Mouse (Mus musculus): ENCODE results near the gene Popdc2.

Gene Popdc2

GRCm38 (mm10) chr16:38354185-38354913, 7.7 kb upstream of the Popdc2 start:
- no peak for DNase-seq (ENCODE audit: low spot score)

DNA sequence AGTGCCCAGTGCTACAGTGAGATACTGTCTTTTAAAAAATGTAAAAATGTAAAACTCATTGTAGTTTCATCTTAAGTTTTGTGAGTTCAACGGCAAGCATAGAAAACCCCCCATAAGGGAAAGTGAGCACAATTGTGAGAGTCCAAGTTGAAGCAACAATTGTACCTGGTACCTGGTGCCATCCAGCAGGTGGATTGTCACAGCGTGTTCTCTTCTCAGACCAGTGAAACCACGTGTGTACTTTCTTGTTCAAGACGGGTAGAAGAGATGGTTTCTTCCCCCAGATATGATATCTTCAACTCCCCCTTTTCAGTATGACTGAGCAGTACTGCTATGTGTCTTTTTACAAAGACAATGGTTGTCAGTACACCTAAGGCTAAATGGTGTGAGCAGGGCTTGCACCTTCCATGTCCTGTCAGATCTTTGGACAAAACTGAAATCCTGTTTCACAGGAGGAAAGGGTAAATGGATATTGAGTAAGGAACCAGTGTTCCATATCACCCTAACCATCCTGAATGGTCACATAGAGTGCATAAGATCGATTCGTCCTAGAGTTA, 3.7 kb upstream of the Popdc2 start:
- no peak for DNase-seq (ENCODE audit: low spot score)

DNA sequence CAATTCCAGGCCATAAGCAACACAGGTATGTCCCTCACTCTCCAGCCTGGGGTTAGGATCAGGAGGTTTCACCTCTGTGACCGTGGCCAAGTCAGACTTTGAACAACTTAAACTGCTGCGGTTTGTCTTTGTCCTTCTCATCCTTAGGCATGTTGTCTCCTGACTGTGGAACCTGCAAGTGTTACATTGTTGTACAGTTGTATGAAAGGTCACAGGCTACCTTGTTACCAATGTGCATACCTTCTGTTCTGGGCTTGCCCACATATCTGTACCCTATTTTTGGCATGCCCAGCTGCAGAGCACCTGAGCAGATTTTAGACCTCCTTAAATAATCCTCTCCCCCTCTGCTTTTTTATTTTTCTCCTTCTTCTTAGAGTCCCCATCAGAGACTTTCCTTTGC, 2.8 kb upstream of the Popdc2 start:
- DNase-seq (ENCODE audit: low spot score) = no peak

- no peak for DNase-seq (ENCODE audit: low spot score)
Measured at GRCm38 (mm10) chr16:38359857-38360256, 2.2 kb upstream of the Popdc2 start.

- no peak for DNase-seq (ENCODE audit: low spot score)
Measured at GRCm38 (mm10) chr16:38360317-38360716, 1.7 kb upstream of the Popdc2 start.

DNA sequence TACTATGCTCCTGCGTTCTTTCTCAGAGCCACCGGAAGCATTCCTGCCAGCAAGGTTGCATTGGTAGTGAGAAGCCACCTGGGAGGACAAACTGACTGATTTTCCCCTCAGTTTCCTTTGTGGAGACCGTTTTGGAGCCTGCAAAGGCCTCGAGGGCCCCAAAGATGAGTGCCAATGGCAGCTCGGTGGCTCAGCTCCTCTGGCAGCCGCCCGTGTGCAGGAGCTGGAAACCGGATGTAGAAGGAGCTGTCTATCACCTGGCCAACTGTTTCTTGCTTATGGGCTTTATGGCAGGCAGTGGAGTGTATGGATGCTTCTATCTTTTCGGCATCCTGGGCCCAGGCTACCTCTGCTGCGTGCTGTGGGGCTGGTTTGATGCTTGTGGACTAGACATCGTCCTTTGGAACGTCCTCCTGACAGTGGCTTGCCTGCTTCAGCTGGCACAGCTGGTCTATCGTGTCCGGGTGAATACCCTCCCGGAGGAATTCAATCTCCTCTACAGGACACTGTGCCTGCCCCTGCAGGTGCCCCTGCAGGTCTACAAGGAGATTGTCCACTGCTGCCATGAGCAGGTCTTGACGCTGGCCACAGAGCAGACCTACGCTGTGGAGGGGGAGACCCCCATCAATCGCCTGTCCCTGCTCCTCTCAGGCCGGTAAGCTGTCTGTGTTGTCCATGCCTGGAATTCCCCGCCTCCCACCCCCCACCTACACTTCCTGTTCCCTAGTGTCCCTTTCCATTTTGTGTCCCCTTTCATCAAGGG, 665 bp downstream of the Popdc2 start:
- no peak for DNase-seq (ENCODE audit: low spot score)

GRCm38 (mm10) chr16:38363256-38363595, 1.2 kb downstream of the Popdc2 start:
- no peak for DNase-seq (ENCODE audit: low spot score)

DNA sequence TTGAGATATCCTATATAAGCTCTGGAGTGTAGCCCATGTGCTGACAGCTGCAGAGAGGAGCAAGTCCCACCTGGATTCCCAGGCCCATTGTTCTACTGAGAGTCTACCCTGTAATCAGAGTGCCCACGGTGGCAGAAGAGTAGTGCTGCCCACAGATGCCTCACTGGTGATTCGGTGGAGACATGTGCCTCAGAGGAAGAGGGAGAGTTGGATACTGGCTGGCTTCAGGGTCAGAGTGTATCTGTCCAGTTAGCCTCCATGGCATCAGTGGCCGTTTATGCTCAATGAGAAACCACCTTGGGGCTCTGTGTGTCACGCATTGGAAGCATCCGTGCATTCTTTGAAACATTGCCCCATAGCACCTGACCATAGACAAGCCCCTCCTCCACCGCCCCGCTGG, 1.6 kb downstream of the Popdc2 start:
- DNase-seq (ENCODE audit: low spot score) = no peak

- DNase-seq (ENCODE audit: low spot score) = no peak
Measured at GRCm38 (mm10) chr16:38365390-38365789, 3.4 kb downstream of the Popdc2 start.

GRCm38 (mm10) chr16:38366231-38366630, 4.2 kb downstream of the Popdc2 start:
- DNase-seq (ENCODE audit: low spot score) = no peak

DNA sequence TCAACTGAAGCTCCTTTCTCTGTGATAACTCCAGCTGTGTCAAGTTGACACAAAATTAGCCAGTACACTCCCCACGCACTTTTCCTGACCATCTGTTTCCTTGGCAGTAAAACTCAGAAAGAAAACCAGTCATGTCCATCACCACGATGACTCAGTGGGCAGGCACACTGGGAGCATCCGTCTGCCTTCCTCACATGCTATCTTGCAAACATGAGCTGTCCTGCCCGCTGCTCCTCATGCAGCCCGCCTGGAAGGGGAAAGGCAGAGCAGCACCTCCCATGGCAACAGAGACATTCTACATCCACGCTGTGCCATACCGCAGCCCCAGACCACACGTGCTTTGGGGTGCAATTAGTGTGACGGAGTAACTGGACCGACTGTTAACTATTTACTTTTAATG, 6.3 kb downstream of the Popdc2 start:
- DNase-seq (ENCODE audit: low spot score) = no peak

DNA sequence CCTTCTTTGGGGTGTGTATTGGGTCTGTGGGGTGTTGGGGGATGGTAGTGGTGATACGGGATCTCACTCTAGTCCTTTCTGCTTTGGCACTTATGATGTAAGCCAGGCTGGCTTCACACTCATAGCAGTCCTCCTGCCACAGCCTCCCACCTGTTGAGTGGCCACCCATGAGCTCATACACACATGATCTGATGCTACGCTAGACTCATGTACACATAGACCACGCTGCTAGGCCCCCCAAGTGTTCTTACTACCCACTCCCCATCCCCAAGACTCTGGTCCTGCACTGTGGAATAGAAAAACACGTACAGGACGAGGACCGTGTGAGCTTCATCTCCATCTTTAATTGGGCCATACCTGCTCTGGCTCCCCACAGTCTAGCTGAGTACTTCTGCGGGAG, 7.0 kb downstream of the Popdc2 start:
- DNase-seq (ENCODE audit: low spot score) = no peak

DNA sequence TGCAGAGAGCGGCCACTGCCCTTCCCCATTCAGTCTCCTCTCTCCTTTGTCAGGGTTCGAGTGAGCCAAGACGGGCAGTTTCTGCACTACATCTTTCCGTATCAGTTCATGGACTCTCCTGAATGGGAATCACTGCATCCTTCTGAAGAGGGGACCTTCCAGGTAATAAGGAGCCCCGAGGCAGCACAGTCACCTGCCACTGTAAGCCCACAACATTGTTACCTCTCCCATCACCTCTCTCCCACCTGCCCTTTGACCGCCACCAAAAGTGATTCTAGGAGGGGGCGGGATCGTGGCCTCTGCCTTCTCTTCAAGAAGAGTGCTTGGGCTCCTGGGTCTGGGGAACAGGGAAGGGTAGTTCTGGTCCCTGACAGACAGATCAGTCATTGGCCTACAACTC, 7.4 kb downstream of the Popdc2 start:
- DNase-seq (ENCODE audit: low spot score) = no peak

DNA sequence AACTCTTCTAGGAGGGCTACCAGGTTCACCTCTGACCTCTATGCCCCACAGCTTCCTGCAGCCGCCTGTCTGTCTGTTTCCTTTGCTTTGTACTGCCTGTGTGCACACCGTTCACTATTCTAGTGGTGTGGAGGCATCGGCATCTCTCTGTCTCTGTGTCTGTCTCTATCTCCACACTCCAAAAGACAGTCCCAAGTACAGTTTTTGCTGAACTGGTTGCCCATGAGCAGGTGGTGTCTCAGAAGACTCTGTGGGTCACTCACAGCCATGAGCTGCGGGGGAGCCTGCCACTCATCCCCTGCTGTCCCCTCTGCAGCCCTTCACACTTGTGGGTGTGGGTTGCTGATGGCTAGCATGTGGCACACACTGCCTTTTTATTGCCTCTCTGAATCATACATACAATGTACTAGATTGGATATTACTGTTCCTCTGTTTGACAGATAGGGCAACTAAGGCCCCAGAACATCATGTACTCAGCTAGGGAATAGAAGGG, 8.0 kb downstream of the Popdc2 start:
- DNase-seq (ENCODE audit: low spot score) = no peak

GRCm38 (mm10) chr16:38370633-38371374, 8.8 kb downstream of the Popdc2 start:
- DNase-seq (ENCODE audit: low spot score) = no peak

DNA sequence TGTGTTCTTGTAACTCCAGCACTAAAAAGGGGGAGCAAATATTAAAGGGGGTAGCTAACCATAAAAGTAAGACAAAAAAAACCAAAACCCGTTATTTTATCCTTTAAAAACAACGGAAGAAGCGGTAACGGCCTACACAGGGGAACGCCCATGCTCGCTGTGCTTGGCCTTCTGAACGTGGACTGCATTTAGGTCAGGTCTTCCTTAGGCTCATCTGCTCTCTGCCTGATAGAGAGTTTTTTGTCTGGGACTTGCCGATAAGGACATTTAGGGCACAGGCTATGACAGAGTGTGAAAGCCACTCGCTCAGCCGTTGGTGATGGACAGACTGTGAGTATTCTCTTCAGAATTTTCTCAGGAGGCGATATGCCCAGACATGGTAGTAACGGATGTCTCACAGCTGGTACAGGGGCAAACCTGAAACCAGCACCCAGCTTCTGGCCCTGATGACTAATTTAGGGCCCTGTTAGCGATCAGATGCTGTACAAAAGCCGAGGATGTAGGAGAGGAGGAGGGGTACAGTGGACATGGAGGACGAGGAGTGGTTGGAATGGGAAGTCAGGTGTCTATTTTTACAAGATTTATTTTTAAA, 9.8 kb downstream of the Popdc2 start:
- no peak for DNase-seq (ENCODE audit: low spot score)

- no peak for DNase-seq (ENCODE audit: low spot score)
Measured at GRCm38 (mm10) chr16:38372876-38373275, 10.9 kb downstream of the Popdc2 start.

GRCm38 (mm10) chr16:38373439-38373838, 11.4 kb downstream of the Popdc2 start:
- no peak for DNase-seq (ENCODE audit: low spot score)

DNA sequence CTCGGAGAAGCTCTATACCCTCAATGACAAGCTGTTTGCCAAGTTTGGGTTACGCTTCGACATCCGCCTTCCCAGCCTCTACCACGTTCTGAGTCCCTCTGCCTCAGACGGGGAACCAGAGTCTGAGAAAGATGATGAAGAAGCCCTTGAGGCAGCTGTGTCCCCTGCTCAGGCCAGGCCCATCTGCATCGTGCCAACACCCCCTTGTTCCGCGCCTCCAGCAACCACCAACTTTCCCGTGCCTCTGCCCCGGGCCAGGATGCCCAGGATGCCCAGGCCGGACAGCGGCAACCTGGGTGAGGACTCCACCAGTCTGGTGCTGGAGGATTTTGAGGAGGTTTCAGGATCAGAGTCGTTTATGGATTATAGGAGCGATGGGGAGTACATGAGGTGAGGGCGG, 11.9 kb downstream of the Popdc2 start:
- DNase-seq (ENCODE audit: low spot score) = no peak

DNA sequence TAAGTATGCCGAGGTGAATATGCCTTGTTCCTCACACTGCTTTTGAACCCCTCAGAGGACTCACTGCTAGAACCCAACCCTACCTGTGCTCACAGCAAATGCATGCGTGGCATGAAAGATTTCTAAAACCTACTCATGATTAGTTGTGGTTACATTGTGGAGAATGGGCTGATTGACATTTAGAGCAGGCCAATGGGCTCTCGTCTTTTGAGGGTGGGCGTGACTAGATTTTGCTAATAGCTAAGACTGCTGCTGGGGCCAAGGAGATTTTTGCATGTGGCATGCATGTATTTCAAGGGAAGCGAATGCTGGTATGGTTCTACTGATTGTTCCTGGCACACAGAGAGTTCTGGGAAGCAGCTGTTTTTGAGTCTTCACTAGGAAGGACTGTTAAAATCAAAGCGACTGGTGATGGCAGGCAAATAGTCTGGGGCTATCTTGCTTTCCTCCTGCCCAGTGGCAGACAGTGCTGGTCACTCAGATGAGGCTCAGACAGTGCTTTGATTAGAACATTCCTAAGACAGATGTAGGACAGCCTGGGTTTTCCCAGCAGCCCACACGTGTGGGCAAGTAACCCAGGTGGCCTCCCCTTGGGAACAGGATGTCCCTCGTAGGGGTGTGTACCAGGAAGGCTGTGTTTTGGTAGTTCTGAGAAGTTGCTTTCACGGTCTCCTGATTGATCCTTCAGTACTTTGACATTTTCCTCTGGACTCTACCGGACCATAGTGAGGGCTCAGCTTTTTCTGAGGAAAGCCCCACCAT, 12.6 kb downstream of the Popdc2 start:
- no peak for DNase-seq (ENCODE audit: low spot score)

- DNase-seq (ENCODE audit: low spot score) = no peak
Measured at GRCm38 (mm10) chr16:38375182-38375581, 13.2 kb downstream of the Popdc2 start.
